ENCODE assay signal across 17 mouse cellular contexts in the genomic region with DNA sequence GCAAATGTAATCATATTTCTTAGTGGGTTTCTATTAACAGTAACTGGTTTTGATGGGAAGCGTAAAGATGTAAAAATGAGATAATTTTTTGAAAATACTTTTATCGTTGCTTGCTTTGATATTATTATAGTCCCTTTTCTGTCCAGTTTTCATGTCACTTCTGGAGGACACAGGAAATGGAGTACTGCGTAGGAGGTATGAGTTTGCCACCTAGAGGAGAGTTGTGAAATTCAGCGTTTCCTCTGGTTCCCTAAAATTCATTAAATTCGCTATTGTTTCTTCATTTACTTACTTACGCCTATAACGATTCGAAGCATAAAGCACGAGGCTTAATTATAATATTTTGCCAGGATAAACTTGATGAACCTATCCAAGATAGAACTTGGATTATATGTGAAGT. TPM values are rescaled to one million over a fixed set of nuclear protein-coding genes. Genes with fewer than 3 reads are reported as not detected.
DNase-seq lines count a peak whose midpoint lies in the region; ATAC-seq and TF ChIP-seq lines count a peak whose summit lies in the region.
"Had no signal": no experiment of that assay in that cellular context is flagged by ENCODE, and none has a peak within 500 bp of the region (broad histone marks: within the 10 kb centered on the region; RNA-seq: fewer than 3 reads in every experiment).

No protein-coding gene starts in this region.

- DNase-seq in heart, postnatal 0 days (ENCODE audit: low spot score) = no peak
- DNase-seq in heart, postnatal 14 days = no peak
- peak; percentile 33 for DNase-seq in lung, postnatal 36 days
- no peak for DNase-seq in lung, postnatal 25 days (ENCODE audit: low spot score)
- peak; percentile 6 for DNase-seq in brain, adult 2 months (ENCODE audit: low read depth, low spot score)
- DNase-seq in spleen, adult 12 weeks (ENCODE audit: low spot score) = no peak
- no peak for DNase-seq in cerebellum, adult 9-11 months
- DNase-seq: adrenal gland, postnatal 25 days; heart, postnatal 4 days; kidney, postnatal 25 days; thymus, postnatal 36 days had no signal

- H3K4me1 ChIP-seq in heart, postnatal 0 days (ENCODE audit: control insufficient read depth, insufficient read depth) = no peaks in the 10 kb centered on the region
- H3K4me1 ChIP-seq: embryonic facial prominence, embryonic 13.5 days had no signal

- H3K4me2 ChIP-seq in heart, postnatal 0 days (ENCODE audit: low read depth, low read length) = no peak overlapping the region
- H3K4me2 ChIP-seq: embryonic facial prominence, embryonic 13.5 days had no signal

- no peaks in the 10 kb centered on the region for H3K27me3 ChIP-seq in heart, postnatal 0 days (ENCODE audit: control insufficient read depth, insufficient read depth, low read length)
- H3K27me3 ChIP-seq: embryonic facial prominence, embryonic 13.5 days had no signal

- H3K9ac ChIP-seq in heart, postnatal 0 days (replicated peaks; ENCODE audit: low read depth, low read length) = no peak overlapping the region
- H3K9ac ChIP-seq: embryonic facial prominence, embryonic 13.5 days had no signal

- no peak overlapping the region for H3K4me3 ChIP-seq in heart, postnatal 0 days (ENCODE audit: low read depth, low read length)
- H3K4me3 ChIP-seq: embryonic facial prominence, embryonic 13.5 days; forebrain, embryonic 10.5 days; limb, embryonic 10.5 days had no signal

- intact Hi-C loops in heart, postnatal 14 days (cut with DNase I) = no loop called here

- WGBS in heart, postnatal 0 days = 43% methylated on average over 9 of the region's 9 CpGs

- no peak overlapping the region for H3K27ac ChIP-seq in heart, postnatal 0 days (ENCODE audit: low read depth)
- H3K27ac ChIP-seq: embryonic facial prominence, embryonic 13.5 days; forebrain, embryonic 10.5 days; limb, embryonic 10.5 days had no signal

- no peaks in the 10 kb centered on the region for H3K36me3 ChIP-seq in heart, postnatal 0 days (replicated peaks; ENCODE audit: control insufficient read depth, insufficient read depth, low read length)
- H3K36me3 ChIP-seq: embryonic facial prominence, embryonic 13.5 days; forebrain, embryonic 10.5 days; limb, embryonic 10.5 days had no signal

- no peak for TF ChIP-seq EP300 in heart, postnatal 0 days (IDR thresholded peaks at IDR 0.05; ENCODE audit: low read depth)

- ATAC-seq in heart, postnatal 0 days (ENCODE audit: insufficient read depth, low read depth) = no peak
- ATAC-seq: intestine, embryonic 16.5 days had no signal

- TF ChIP-seq CTCF in heart, postnatal 0 days (IDR thresholded peaks at IDR 0.05; ENCODE audit: low read depth) = peak; percentile 37

- H3K9me3 ChIP-seq in heart, postnatal 0 days (replicated peaks; ENCODE audit: control insufficient read depth, low read length) = no peaks in the 10 kb centered on the region
- H3K9me3 ChIP-seq: embryonic facial prominence, embryonic 13.5 days; forebrain, embryonic 10.5 days; limb, embryonic 10.5 days had no signal

RNA-seq across cellular contexts. Expression of gene Cdkn2b, which starts 43.1 kb away (rescaled TPM):
- total RNA-seq in heart, postnatal 0 days (2014; rRNA removed; ENCODE audit: low replicate concordance) = 0.23 and 0.88 TPM in 2 replicates
- 0.45 and 0.55 TPM in 2 replicates for polyA plus RNA-seq in heart, postnatal 0 days (2015; fragmentation: Nextera tagmentation; extraction: Ambion mirVana)
- total RNA-seq in heart, postnatal 14 days (2021) = under 1 TPM; 0.27 to 0.79 TPM

RNA-seq across cellular contexts. Expression of gene Cdkn2a, which starts 59.5 kb away (rescaled TPM):
- total RNA-seq in heart, postnatal 0 days (2014; rRNA removed; ENCODE audit: low replicate concordance) = not detected in 2 replicates
- not detected in 2 replicates for polyA plus RNA-seq in heart, postnatal 0 days (2015; fragmentation: Nextera tagmentation; extraction: Ambion mirVana)
- under 1 TPM in 1 of 2 experiments, not detected in 1; 0.24 TPM for total RNA-seq in heart, postnatal 14 days (2021)
- polyA plus RNA-seq: embryonic facial prominence, embryonic 13.5 days; forebrain, embryonic 10.5 days; intestine, embryonic 16.5 days; limb, embryonic 10.5 days; liver, embryonic 16.5 days; stomach, embryonic 14.5 days had no signal

Comparison
In these comparisons a context has a peak if more than half of its experiments do, and no peak if none do; other contexts are left out.
1. DNase-seq: peak in lung, postnatal 36 days (single experiment) and brain, adult 2 months (single experiment); none in heart, postnatal 0 days (single experiment), heart, postnatal 14 days (0 of 2), lung, postnatal 25 days (single experiment), spleen, adult 12 weeks (single experiment) and cerebellum, adult 9-11 months (single experiment).